Mouse (Mus musculus): ENCODE data around the gene Arid1b.

Arid1b gene

DNA sequence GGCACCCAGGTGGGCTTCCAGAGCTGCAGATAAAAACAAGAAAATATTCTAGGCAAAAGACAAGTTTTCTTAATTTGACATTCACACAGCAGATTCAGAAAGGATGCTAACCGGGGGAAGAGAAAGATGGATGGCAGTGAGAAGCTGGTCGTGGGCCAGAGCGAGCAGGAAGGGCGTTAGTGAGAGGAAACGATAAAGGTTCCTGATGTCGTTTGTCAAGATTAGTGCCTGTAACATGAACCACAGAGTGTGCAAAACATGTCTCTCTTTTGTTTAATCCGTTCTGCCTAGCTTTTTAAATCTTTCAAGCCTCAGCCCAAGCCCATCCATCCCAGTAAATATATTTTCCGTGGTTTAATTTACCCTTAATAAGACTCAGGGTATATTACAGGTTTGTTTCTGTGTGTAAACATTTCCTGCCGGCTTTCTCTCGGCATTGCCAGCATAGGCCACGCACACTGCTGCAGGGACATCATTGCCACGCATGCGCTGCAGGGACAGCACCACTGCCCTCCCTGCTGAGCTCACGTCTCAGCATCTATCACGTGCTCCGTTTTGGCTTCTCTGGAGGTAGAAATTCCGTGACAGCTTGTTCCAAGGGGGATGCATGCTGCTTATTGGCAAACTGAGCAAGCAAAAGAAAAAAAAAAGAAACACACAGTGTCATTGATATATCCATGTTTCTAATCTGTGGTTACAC, 255.0 kb downstream of the Arid1b start:
- DNase-seq (ENCODE audit: low read depth), result peak; percentile 27

DNA sequence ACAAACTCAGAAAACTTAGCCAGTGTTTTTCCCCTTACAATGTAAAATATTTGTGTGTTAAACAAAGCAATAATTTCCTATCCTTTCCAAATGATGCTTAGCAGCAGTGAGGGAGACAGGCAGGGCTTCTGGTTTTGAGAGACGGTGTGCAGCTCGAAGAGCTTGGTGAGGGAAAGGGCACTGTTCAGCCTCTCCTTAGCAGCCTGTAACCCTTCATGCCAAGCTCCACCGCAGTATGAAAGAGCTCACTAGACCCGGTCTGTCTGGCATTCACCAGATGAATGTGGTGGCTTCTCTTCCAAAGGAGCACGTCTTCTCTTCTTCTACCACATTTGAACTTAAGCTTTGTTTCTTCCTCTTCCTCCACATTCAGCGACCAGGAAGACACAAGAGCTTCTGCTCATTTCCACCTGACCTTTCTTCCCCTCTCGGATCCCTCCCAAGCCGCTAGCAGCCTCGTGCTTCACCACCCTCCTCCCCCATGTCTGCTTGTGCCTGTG, 255.6 kb downstream of the Arid1b start:
- DNase-seq (ENCODE audit: low read depth), result no peak

DNA sequence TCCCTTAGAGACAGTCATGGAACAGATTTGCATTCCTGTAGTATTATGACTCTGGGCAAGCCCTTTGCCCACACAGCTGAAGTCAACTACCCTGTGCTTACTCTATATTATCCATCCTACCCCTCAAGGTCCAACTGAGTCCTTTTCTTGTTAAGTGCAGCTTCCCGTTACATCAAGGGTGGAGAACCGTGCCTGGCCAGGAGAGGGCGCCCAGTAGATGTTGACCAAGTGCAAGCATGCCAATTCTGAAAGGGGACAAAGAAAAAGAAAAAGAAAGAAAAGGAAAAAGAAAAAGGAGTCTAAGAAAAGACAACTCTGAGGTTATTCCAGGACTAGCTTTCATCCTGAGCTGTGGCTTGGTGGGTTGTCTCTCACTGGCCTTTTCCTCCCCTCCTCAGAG, 258.3 kb downstream of the Arid1b start:
- peak; percentile 65 for DNase-seq (ENCODE audit: low read depth)

DNA sequence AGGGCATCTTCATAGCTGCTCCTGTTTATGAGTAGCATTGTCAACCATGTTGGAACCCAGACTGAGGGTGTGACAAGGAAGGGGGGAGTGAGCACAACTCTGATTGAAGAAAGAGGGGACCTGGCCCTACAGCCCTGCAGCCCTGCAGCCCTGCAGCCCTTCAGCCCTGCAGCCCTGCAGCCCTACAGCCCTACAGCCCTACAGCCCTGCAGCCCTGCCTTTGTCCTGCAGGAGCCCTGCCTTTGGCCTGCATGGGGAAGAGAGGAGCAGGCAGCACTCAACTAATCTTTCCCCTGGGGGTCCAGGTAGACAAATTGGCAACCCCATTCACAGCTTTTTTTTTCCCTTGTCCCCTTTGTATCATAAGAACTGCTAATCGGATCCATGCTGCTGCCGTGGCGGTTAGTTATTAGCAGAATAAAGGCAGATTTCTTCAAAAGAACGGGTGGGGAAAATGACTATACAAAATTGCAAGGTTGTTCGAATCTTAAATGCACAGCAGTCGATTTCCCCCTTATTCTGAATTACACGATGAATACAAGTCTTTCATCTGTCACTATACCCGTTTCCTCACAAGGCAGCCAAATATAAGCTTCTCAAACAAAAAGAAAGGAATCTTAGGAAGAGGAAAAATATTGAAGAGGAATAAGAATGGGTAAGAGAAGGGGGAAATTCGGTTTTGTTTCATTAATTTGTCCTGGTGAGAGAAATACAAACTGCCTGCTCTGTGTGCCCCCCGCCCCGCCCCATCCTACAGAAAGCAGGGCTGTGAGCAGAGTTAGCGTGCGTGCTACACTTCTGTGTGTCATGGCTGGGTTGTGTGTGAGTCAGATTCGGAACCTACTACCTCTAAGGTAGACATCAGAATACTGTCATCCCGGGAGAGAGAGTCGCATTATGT, 260.8 kb downstream of the Arid1b start:
- no peak for DNase-seq (ENCODE audit: low read depth)

DNA sequence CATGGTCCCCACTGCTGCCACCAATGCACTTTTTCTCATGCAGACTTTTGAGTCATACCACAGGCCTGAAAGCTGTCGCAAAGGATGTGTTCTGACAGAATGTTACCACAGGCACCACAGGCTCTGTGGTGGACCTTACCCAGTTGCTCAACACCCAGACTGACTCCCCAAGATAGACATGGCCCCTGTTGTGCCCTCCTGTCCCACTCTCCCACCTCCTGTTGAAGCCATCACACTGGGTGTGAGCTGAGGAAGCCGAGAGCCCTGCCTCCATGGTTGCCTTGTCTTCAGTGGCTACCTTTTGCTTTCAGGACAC, 261.4 kb downstream of the Arid1b start:
- DNase-seq (ENCODE audit: low read depth), result no peak

DNA sequence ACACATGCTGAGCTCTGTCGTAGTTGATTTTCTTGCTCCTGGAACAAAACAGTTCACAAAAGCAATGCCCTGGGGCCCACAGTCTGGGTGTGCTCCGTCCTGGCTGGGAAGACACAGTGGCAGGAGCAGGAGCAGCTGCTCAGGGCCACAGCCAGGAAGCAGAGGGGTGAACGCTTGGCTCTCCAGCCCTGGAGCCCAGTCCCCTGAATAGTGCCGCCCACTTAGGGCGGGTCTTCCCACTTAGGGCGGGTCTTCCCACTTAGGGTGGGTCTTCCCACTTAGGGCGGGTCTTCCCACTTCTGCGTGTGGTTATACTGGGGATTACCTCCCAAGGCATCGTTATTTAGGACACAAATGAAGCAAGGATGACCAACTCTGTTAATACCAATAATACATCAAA, 264.8 kb downstream of the Arid1b start:
- no peak for DNase-seq (ENCODE audit: low read depth)

DNA sequence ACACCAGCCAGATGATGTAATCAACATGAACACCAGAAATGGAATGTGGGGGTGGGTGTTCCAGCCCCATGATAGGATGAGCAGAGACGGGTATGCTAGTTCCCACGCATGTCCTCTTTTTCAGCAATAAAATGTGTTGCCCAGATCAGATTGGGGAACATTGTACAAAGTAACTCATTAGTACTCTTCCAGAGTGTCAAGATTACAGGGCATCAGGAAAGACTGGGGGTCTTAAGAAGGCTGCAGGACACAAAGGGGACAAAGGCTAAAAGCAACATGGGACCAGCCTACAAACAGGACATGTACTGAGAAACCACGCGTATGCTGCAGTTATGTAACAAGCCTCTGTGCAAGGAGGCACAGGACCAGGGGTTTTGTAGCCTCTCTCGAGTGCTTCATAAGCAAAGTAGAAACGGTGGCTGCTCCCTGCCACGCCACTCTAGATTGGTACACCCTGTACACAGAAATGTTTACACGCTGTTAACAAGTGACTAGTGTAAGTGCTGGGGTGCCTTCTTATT, 267.1 kb downstream of the Arid1b start:
- DNase-seq (ENCODE audit: low read depth), result no peak

DNA sequence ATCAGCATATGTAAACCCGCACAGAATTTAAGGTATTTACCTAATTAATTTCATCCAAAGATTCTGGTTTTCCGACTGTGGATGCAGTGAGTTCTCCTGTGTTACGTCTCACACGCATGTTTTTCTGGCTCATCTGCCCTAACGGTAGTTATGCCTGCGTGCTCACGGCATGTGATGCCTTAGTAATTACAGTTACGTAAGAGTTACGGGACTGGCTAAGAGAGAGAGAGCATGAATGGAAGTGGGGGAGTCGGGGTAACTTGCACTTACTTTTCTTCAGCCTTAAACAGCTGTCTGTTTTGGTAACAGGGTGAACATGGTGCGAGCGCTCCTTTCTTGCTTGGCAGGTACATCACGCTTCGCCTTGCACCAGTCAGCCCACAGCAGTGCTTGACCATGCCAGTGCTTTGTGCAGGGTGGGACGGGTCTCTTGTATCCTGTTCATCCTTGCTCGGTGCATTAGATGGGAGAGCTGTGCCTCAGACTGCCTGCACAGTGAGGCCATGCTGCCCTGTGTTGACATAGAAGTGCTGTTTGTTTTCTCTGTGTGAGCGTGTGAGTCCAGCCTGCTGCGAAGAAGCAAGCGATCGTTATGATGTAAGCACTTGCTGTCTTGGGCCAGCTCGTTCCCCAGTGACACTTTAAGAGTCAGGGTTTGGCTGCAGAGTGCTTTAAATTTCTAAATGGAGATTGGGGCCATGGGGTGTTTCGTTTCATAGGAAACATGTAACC, 267.9 kb downstream of the Arid1b start:
- DNase-seq (ENCODE audit: low read depth), result no peak

DNA sequence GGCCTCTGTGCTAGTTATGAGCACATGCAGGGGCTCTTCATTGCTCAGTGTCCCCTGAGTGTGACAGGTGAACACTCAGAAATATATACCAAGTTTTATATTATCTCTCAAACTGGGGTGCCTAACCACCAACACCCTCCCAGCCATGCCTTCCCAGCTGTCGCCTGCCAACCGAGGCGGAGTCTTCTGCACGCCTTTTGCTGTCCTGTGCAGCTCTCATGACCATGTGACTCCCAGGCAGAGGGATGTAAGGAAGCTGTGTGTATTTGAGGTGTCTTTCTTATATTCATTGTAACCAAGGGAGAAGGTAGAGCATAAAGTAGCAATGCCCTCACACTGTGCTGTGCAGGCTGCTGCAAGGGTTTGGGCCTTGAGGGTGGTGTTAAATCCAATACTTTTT, 268.7 kb downstream of the Arid1b start:
- DNase-seq (ENCODE audit: low read depth), result no peak

DNA sequence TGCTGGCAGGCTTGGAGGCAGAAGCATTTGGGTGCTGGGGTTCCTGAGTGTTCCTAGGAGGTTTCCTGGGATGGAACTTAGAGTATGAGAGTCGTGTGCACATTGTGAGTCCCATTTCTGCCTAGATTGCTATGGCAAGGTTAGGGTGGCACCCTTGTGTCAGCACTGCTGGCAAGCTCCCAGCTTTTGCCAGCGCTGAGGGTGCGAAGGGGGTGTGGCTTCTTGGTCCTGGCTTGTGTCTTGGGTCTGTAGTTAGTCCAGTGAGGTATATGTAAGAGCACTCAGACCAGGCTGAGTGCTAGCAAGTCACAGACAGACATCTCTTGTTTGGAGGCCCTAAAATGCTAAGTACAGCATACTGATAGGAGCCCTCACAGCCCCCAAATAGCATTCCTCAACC, 270.7 kb downstream of the Arid1b start:
- no peak for DNase-seq (ENCODE audit: low read depth)

DNA sequence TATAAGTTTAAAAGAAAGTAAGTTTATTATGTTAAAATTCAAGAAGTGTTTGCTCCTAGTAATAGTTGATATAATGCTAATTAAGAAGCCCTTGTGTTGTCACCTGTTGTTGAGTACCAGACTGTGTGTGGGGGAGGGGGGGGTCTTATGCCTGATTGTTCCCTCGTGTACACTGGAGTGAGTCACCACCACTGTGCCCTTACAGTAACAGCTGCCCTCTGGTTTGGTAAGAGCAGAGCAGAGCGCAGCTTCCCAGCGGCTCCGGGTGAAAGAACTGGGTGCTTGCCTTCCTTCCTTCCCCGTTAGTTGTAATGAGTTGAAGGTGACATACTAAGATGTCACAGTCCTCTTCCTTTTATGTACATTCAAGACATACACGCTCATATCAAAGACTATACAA, 271.5 kb downstream of the Arid1b start:
- DNase-seq (ENCODE audit: low read depth), result no peak

DNA sequence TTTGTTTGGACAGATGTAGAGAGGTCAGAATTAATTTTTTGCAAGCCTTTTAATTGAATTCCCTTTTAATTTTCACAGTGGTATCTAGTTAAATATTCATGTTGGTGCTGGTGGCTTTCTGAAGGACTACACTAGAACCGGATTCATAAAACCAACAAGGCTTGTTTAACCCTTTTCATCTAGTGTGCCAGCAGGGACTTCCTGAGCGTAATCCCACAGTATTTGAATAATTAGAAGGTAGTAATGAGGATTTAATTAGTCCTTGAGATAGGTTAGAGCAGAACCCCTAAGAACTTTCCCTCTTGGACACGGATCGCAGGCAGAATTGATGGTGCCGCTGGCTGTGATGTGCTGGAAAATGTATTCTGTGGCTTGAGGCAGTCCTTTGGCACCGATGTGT, 273.6 kb downstream of the Arid1b start:
- DNase-seq (ENCODE audit: low read depth), result no peak

DNA sequence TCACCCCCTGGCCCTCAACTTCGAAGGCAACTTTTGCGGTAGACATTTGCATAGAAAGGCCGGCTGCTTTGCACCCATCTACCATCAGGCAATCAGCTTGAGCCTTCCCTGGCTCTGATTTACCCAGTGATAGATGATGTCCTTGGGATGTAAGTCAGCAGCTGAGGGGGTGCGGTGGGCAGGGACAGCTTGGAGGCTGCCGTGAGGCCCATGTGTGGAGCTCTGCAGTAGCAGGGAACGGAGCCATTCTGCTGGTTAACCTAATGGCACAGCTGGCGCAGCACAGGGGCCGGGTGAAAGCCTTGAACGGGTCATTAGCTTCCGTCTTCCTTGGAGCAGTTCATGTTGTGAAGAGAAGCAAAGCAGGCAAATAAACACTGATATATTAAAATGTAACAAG, 275.2 kb downstream of the Arid1b start:
- no peak for DNase-seq (ENCODE audit: low read depth)

DNA sequence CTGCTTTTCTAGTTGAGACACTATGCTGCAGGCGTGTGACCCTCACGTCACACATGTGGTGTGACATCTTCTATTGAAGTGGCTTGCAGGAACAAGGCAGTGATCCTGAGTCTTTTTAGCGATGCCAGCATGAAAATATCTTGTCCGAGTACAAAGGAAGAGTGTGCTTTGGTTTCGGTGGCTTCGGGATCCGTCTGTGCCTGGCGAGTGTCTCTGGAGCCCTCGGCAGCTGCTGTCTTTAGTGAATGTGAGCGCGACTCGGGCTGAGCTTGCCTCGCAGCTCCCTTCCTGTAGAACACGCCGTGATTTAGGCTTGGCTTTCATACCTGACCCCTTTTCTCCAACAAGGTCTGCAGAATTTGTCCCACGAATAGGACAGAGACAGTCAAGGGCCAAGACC, 275.6 kb downstream of the Arid1b start:
- no peak for DNase-seq (ENCODE audit: low read depth)

DNA sequence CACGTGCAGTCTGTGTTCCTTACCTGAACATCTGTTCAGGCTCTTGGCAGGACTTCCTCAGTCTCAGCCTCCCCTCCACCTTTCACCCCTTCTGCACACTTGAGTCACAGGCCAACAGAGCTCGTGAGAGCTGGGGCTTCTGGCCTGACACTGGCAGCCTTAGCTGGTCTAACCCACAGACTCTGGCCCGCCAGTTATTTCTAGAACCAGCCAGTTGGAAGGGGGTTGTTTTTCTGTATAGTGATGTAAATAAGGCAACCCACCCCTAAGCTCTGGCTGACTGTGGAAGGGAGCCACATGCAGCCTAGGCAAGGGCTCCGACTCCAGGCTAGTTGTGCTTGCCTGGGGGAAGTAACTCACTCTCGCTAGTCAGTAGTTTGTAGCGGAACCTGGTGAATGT, 276.7 kb downstream of the Arid1b start:
- DNase-seq (ENCODE audit: low read depth), result no peak

DNA sequence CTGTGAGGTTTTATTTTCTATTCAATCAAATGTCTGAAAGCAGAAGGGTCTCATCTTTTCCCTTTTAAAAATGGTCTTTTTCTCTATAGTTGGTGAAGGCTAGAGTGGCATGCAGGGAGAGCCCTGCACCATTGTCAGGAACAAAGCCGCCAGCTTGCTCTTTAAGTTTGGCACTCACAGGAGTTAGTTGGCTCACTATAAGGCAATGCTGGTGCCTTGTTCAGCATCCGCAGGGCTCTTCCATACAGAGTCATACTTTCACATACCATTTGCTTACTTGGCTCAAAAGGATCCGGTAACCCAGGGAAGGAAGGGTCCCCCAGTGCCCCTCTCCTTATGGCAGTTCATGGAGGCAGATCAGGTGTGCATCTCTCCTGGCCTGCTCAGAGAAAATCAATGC, 279.0 kb downstream of the Arid1b start:
- DNase-seq (ENCODE audit: low read depth), result no peak

DNA sequence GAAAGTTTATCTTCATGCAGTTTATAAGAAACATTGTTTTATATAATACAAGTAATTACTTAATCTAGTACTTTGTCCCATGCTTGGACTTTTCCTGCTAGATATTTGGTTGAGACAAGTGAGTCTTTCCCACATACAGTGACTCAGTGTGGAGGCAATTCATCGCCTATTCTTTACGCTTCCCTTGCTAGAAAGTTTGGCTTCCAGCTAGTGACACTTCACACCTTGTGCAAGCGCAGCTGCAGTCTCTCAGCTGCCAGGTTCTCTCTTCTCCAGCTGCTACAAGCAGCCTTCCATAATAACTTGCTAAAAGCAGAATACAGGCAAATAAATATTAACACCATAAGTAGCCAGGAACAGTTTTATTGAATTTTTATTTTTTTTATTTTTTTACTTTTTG, 279.6 kb downstream of the Arid1b start:
- no peak for DNase-seq (ENCODE audit: low read depth)

DNA sequence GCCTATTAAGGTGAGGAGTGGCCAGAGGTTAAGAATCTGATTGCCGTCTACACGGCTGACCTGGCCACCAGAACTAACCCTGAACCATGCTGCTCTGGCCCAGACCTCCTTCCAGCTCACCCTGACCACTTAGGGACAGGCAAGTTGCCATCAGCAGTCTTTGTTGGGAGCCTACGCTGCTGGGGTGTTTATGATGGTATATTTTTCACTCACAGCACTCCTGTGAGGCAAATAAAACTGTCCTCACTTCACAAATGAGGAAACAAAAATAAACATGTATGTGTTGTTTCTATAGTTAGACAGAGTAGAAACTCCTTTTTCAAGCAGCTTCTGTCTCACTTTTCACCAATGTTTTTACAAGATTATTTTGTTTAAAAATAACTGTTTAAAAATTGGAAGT, 280.3 kb downstream of the Arid1b start:
- no peak for DNase-seq (ENCODE audit: low read depth)

DNA sequence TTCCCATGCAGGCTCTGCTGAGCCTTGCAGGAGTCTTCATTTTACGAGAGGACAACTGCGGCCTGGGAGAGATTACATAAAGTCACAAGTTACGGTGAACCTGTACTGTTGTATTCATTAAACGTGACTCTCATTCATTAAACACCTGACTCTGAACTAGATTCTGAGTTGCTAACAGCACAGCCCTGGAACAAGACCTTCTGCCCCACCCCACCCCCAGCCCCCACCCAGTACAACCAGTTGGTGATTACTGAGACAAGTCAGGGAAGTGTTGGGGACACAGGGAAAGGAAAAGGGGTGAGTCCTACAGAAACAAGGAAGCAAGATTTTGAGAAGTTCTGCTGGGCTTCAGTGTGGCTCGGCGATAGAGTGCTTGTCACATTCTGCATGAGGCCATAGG, 281.6 kb downstream of the Arid1b start:
- DNase-seq (ENCODE audit: low read depth), result no peak

DNA sequence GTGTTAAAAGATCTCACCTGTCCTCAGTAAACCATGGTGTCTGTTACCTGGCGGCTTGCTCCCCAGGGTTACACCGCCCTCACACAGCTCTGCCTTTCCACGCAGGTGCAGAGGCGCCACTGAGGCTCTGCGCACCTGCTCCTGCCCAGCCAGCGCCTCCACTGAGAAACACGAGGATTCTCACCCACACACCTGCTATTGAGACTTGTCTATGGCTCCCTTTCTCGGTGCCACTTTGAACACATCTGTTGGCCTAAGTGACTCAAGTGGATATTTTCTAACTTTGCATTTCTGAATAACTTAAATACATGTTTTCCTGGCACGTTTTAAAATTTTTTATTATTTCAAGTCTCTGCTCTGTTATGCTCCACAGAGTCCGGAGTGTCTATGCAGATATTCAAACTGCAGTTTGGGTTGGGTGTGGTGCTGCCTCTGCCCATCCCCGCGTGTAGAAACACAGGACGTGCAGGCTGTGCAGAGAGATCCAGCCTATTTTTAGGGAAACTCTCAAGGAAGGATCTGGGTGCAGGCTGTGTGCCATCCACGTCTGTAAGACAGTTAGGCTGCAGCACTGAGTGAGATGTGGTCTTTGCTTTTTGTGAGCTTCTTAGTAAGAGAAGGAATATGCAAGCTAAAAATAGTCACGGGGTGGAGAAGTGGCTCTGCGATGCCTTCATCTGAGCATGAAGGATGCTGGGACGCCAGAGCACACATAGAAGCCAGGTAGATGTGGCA, 283.2 kb downstream of the Arid1b start:
- no peak for DNase-seq (ENCODE audit: low read depth)

DNA sequence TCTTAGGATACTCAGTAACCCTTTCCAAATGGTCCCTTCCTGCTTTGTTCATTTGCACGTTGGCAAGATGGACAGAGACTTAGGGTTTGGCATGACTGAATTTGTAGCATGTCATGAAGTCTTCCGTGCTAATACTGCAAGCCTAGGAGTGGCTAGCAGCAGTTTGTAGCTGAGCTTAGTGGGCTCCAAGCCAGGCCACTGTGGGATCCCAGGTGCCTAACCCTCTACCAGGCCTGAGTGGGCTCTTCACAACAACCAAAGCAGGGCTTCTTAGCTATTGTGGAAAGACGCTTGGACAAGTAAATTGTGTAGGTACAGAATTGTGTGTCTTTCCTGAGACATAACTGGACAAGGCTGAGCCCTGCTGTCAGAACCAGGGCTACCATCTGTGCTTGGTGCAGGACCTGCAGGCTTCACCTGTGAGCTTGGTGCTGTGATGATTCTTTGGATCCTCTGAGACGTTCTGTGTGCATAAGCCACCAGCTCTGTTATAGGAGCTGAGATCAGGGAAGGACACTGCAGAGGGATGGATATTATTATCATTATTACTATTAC, 286.4 kb downstream of the Arid1b start:
- DNase-seq (ENCODE audit: low read depth), result no peak

DNA sequence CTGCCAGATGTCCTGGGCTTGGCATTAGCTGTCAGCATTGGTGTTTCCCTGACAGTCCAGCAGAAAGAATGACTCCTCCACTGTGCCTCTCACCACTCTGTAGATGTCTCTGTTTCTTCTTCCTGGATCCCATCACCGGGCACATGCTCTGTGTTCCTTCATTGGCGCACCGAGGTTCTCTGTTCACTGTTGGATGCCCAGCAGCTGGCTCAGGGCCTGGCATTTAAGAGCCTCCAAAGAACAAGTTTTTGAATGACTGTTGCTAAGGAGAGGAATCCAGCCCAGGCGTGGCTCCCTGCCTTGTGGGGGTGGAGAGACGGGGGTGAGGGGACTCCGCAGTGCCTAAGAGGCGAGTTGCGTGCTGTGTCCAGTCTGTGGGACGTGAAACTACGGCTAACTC, 290.7 kb downstream of the Arid1b start:
- no peak for DNase-seq (ENCODE audit: low read depth)
